Mouse (Mus musculus): ENCODE results near the gene Armc12. TPM values are rescaled to one million over a fixed set of nuclear protein-coding genes. Genes with fewer than 3 reads are reported as not detected.
"Not testable (repeated sequence)": the region's sequence is repeated elsewhere in the genome, so short reads cannot be mapped to it uniquely, and the experiment has no call there.

The Armc12 gene
- polyA plus RNA-seq, 1 experiment from 2014 or later = not detected

DNA sequence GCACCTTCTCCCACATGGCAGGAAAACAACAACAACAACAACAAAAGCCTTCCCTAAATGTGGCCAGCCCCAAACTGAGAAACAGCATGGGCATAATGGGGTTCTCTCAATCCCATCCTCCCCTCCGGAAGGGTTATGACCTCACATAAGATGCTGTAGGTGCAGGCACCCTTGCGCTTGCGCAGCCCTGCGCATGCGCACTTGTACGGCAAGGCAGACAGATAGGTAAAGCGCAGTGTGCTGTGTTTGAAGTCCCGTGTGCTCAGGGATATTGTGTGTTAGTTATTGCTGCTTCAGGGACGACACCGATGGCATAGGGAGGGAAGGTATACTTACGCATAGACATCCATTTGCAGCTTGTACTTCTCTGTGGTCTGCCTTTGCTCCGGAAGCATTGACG lies 2.7 kb downstream of the Armc12 start:
- no peak for ATAC-seq (ENCODE audit: insufficient number of reproducible peaks, insufficient read depth, low FRiP score, low TSS enrichment, low read depth)
- 92% methylated on average over 13 of the region's 13 CpGs for WGBS

DNA sequence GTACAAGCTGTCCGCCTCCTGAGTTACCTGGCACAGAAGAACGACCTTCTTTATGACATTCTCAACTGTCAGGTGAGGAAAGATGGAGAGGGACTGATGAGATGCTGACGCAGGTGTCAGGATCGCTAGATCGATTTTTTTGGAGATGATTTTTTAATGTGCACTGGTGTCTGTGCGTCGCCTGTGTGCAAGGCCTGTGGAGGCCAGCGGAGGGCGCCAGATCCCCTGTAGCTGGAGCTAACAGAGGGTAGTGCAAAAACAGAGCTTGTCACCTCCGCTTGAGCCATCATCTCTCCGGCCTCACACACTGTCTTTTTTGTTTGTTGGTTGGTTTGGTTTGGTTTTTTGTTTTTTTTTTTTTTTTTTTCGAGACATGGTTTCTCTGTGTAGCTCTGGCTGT lies 7.3 kb downstream of the Armc12 start:
- Histone ChIP-seq H3K36me3 (no peaks in the 10 kb centered on the region), H3K9ac (replicated peaks) (no peak overlapping the region), H3K4me3 (replicated peaks) (no peak overlapping the region), H3K27me3 (peaks cover 13% of the 10 kb centered on the region; the same call in 1 of the 2 replicates), H3K27ac (no peak overlapping the region), H3K9me3 (peaks cover 38% of the 10 kb centered on the region), H3K4me2 (no peak overlapping the region), H3K4me1 (replicated peaks) (no peaks in the 10 kb centered on the region)
- ATAC-seq (ENCODE audit: insufficient number of reproducible peaks, insufficient read depth, low FRiP score, low TSS enrichment, low read depth) = no peak
- 52% methylated on average over 12 of the region's 12 CpGs for WGBS

More for the DNA sequence above, 2.7 kb downstream of the Armc12 start:
- no peak overlapping the region for H3K9ac ChIP-seq (replicated peaks)
- peaks cover 7% of the 10 kb centered on the region; the same call in 1 of the 2 replicates for H3K4me1 ChIP-seq (replicated peaks)
- H3K27me3 ChIP-seq = peaks cover 15% of the 10 kb centered on the region; the same call in 1 of the 2 replicates
- no peaks in the 10 kb centered on the region for H3K36me3 ChIP-seq
- no peak overlapping the region for H3K4me2 ChIP-seq
- no peak overlapping the region for H3K27ac ChIP-seq
- peaks cover 7% of the 10 kb centered on the region for H3K9me3 ChIP-seq
- H3K4me3 ChIP-seq (replicated peaks) = no peak overlapping the region

DNA sequence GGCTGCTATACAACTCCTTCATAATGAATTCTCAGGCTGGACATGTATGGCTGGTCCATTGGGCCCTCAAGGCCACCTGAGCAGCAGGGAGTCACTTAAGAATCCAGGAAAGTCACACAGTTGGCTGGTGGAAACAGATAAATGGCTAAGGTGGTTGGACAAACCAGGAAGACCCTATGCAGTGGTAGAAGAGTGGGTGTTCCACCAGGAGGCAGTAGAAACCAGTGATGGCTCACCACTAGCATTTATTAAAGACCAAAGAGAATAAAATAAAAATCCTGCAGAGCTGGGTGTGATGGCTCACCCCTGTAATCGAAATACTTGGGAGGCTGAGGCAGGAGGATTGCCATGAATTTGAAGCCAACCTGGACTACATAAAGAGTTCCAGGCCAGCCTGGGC lies 16.3 kb downstream of the Armc12 start:
- H3K9me3 ChIP-seq = peaks cover under 1% of the 10 kb centered on the region
- H3K27ac ChIP-seq = no peak overlapping the region
- no peak overlapping the region for H3K4me3 ChIP-seq (replicated peaks)
- no peaks in the 10 kb centered on the region for H3K4me1 ChIP-seq (replicated peaks)
- H3K9ac ChIP-seq (replicated peaks) = no peak overlapping the region
- no peak overlapping the region for H3K4me2 ChIP-seq
- whole genome bisulfite sequencing = 92% methylated on average over 1 of the region's 1 CpGs
- 0 out of 2 replicates have a peak, but pooled peaks cover 4% of the 10 kb centered on the region for H3K27me3 ChIP-seq
- no peak for ATAC-seq (ENCODE audit: insufficient number of reproducible peaks, insufficient read depth, low FRiP score, low TSS enrichment, low read depth)
- H3K36me3 ChIP-seq = no peaks in the 10 kb centered on the region

DNA sequence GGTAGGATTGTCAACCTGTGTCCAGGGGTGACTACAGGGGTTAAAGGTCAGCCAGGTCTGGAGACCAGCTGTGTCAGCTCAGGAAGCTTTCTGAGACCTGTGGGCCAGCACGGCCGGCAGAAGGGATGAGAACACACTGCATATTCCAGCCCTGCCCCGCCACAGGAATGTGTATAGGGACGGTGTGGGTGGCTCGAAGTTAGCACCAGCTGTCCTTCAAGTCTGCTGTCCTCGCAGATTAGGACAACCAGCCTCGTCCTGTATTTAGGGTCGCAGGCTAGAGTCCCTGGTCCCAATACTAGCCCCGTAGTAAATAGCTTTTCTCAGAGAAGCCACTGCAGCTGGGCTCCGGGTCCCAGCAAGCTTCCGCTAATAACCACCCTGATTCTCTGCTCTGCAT lies 17.9 kb downstream of the Armc12 start:
- Histone ChIP-seq H3K9me3 (no peaks in the 10 kb centered on the region), H3K27me3 (0 out of 2 replicates have a peak, but pooled peaks cover 4% of the 10 kb centered on the region), H3K9ac (replicated peaks) (no peak overlapping the region), H3K4me1 (replicated peaks) (peaks cover 11% of the 10 kb centered on the region), H3K4me3 (replicated peaks) (no peak overlapping the region), H3K36me3 (no peaks in the 10 kb centered on the region), H3K4me2 (no peak overlapping the region), H3K27ac (no peak overlapping the region)
- no peak for ATAC-seq (ENCODE audit: insufficient number of reproducible peaks, insufficient read depth, low FRiP score, low TSS enrichment, low read depth)
- WGBS = 70% methylated on average over 11 of the region's 11 CpGs

DNA sequence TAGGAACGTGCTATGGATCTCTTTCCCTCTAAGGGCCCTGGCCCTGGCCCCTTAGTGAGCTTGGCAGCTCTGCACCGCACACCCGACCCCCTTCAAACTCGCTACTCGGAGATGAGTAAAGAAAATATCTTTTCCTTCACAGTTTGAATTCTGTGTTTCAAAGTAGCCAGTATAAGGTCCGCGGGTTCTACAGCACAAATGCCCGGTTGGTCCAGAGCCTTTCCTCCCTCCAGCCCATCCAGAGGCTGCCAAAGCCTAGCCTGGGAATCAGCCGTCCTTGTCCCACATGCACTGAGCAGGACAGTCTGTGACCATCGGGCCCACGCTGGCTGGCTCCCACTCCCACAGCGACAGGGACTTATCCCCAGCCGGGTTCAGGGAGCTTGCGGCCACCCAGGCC lies 18.5 kb downstream of the Armc12 start, which contains the start of gene Clpsl2:
Clpsl2 (plus strand) TSS at position 301 of the 400 bp plus-strand sequence.
- no peaks in the 10 kb centered on the region for H3K9me3 ChIP-seq
- peaks cover 15% of the 10 kb centered on the region for H3K4me1 ChIP-seq (replicated peaks)
- H3K4me2 ChIP-seq = no peak within 1 kb of the TSS
- H3K36me3 ChIP-seq = no peaks in the 10 kb centered on the region
- no peak within 1 kb of the TSS for H3K27ac ChIP-seq
- WGBS = 77% methylated on average over 14 of the region's 14 CpGs
- no peak for ATAC-seq (ENCODE audit: insufficient number of reproducible peaks, insufficient read depth, low FRiP score, low TSS enrichment, low read depth)
- no peak within 1 kb of the TSS for H3K4me3 ChIP-seq (replicated peaks)
- H3K9ac ChIP-seq (replicated peaks) = no peak within 1 kb of the TSS
- H3K27me3 ChIP-seq = 0 out of 2 replicates have a peak, but pooled peaks cover 4% of the 10 kb centered on the region

DNA sequence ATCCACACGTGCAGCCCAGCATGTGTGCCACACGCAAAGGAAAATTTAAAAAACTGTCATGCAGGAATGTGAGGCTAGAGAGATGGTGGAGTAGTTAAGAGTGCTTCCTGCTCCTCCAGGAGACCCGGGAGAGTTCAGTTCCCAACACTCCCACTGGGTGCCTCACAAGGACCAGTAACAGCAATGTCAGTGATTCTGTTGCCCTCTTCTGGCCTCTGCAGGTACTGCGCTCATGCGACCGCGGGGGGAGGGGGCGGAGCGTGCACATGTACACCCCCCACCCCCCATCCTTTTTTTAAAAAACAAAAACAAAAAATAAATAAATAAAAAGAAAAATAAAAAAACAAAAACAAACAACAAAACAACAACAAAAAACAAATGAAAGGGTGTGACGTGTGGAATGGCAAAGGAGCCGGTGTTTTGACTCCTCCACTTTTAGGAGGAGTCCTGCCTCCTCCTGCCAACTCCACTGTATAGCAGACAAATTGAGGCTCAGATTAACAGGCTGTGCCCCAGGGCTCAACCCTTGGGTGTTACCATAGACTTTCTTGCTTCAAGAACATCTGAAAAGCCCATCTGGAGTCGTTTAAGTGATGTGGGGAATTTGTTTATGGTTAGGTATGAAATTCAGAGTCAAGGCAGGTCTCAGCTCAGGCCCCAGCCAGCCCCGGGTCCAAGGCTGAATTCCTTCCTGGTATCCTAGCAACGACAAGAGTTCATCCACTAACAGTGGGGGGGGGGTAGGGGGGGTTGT lies 22.6 kb downstream of the Armc12 start:
- 2% methylated on average over 14 of the region's 14 CpGs for WGBS
- Histone ChIP-seq H3K27me3 (0 out of 2 replicates have a peak, but pooled peaks cover 4% of the 10 kb centered on the region), H3K4me3 (replicated peaks) (no peak overlapping the region), H3K36me3 (no peaks in the 10 kb centered on the region), H3K9ac (replicated peaks) (no peak overlapping the region), H3K9me3 (no peaks in the 10 kb centered on the region), H3K27ac (peak overlapping the region; percentile 19; the same call in 1 of the 2 replicates), H3K4me2 (peak overlapping the region; percentile 15; the same call in 1 of the 2 replicates), H3K4me1 (replicated peaks) (peaks cover 34% of the 10 kb centered on the region)
- ATAC-seq (ENCODE audit: insufficient number of reproducible peaks, insufficient read depth, low FRiP score, low TSS enrichment, low read depth) = peak; percentile 66; the same call in 1 of the 2 replicates

DNA sequence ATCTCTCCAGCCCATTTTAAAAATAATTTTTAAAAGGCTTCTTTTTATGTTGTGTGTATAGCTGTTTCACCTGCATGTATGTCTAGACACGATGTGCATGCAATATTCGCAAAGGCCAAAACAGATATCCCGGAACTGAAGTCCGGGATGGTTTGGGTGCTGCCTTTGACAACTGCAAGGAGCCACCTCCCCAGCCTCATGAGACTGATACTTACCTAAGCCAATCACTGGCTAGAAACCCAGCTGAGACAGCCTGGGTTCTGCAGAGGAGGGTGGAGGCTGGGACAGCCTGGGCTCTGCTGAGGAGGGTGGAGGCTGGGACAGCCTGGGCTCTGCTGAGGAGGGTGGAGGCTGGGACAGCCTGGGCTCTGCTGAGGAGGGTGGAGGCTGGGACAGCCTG lies 23.4 kb downstream of the Armc12 start:
- H3K9ac ChIP-seq (replicated peaks); H3K4me2 ChIP-seq; ATAC-seq (ENCODE audit: insufficient number of reproducible peaks, insufficient read depth, low FRiP score, low TSS enrichment, low read depth); H3K4me3 ChIP-seq (replicated peaks); H3K36me3 ChIP-seq; H3K27me3 ChIP-seq; H3K27ac ChIP-seq; H3K9me3 ChIP-seq: not testable (repeated sequence)
- WGBS = 90% methylated on average over 4 of the region's 4 CpGs
- peaks cover 34% of the 10 kb centered on the region for H3K4me1 ChIP-seq (replicated peaks)

DNA sequence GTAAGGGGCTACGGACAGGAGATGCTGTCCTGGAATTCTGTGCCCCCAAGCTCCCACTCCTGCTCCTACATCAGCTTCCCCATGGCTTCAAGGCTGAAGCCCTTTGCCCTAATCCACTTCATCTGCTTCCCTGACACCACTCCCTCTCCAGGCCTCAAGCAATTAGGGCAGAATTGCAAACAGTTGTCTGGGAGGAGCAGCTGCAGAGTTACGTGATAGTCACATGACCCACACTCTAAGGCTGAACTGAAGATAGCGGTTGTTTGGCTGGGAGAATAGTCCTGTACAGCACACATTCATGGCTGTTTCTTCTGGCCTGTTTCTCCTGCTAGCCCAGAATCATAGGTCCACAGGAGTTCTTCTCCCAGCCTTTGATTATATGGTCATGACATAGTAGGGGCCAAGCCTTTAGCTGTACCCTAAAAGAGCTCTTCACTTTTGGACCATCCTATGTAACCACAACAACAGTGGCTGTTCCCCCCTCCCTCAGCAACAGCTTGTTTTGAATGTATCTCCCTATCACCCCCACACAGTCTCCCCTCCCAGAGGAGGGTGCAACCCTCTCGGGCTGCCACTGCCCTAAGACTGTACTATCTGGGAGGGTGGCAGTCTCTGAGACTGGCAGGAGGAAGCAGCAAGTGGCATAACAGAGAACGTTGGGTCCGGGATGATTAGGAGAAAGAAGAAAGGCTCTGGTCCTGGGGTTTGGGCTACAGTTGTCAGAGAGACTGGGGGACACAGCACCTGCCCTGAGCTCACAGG lies 26.2 kb downstream of the Armc12 start:
- Histone ChIP-seq H3K27ac (no peak overlapping the region; the same call in 1 of the 2 replicates), H3K27me3 (no peaks in the 10 kb centered on the region)
- ATAC-seq (ENCODE audit: insufficient number of reproducible peaks, insufficient read depth, low FRiP score, low TSS enrichment, low read depth) = no peak

DNA sequence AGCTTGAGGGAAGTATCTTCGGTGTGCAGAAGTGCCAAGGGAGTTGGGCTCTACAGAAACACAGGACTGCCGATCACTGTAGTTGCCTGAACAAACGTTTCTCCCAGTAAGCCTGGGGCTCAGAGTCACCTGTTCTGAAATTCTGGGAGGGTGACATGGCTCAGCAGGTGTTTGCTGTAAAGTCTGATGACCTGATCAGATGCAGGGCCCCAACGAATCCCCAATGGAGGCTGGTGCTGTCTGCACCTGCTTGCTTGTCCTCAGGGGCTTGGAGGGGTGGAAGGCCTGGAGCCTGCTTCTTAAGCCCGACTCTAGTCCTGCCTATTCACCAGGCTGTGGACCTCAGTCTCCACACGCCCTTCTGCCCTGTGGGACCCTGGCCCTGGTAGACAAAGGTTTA lies 27.2 kb downstream of the Armc12 start:
- Histone ChIP-seq H3K9me3 (no peaks in the 10 kb centered on the region), H3K4me3 (replicated peaks) (no peak overlapping the region), H3K4me1 (replicated peaks) (peaks cover 43% of the 10 kb centered on the region), H3K27me3 (no peaks in the 10 kb centered on the region), H3K36me3 (no peaks in the 10 kb centered on the region), H3K4me2 (no peak overlapping the region), H3K27ac (no peak overlapping the region; the same call in 1 of the 2 replicates), H3K9ac (replicated peaks) (no peak overlapping the region)
- ATAC-seq (ENCODE audit: insufficient number of reproducible peaks, insufficient read depth, low FRiP score, low TSS enrichment, low read depth) = no peak
- 61% methylated on average over 6 of the region's 6 CpGs for WGBS

More for the DNA sequence above, 26.2 kb downstream of the Armc12 start:
- no peaks in the 10 kb centered on the region for H3K36me3 ChIP-seq
- H3K9me3 ChIP-seq = no peaks in the 10 kb centered on the region
- H3K4me2 ChIP-seq = no peak overlapping the region
- 43% methylated on average over 6 of the region's 6 CpGs for WGBS
- no peak overlapping the region for H3K9ac ChIP-seq (replicated peaks)
- H3K4me3 ChIP-seq (replicated peaks) = no peak overlapping the region
- peaks cover 43% of the 10 kb centered on the region for H3K4me1 ChIP-seq (replicated peaks)

DNA sequence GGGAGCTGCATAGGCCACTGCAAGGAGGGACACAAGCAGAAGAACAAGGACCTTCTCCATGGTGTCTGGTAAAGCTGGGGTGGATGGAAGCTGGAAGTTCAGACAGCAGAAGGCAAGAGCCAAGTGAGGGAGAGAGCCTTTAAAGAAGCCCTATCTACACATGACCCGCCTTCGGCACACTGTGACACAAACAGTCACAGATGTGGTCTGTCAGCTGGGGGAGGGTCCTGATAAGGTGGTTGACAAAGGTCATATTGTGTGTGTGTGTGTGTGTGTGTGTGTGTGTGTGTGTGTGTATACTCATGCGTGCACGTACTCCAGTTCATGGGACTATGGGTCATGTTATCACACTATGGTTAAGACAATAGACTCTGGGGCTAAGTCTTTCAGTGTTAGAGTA lies 30.0 kb downstream of the Armc12 start, which contains the start of gene Clps:
Clps (minus strand) TSS at position 169 of the 400 bp plus-strand sequence.
- H3K4me1 ChIP-seq (replicated peaks) = peaks cover 33% of the 10 kb centered on the region
- H3K9me3 ChIP-seq = no peaks in the 10 kb centered on the region
- no peaks in the 10 kb centered on the region for H3K36me3 ChIP-seq
- H3K4me2 ChIP-seq = no peak within 1 kb of the TSS
- no peak within 1 kb of the TSS for H3K9ac ChIP-seq (replicated peaks)
- H3K27me3 ChIP-seq = no peaks in the 10 kb centered on the region
- H3K27ac ChIP-seq = no peak within 1 kb of the TSS
- no peak for ATAC-seq (ENCODE audit: insufficient number of reproducible peaks, insufficient read depth, low FRiP score, low TSS enrichment, low read depth)
- 93% methylated on average over 4 of the region's 4 CpGs for WGBS
- no peak within 1 kb of the TSS for H3K4me3 ChIP-seq (replicated peaks)

DNA sequence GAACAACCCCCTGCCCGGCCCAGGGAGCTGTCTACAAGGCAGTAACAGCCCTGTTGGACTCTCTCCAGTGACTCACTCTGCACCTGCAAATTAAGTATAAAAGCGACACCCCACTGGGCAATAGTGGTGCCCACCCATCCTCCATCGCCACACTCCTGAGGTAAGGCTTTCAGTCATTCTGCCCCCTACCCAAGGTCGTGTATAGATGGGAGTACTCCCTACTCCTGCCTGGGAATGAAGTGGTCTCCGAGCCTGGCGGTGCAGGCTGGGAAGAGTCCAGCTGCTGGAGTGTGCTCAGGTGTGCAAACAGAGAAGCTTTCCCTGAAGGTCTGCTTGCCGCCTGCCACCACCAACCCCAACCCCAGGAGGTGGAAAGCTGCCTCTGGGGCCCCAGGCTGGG lies 31.0 kb downstream of the Armc12 start:
- no peak overlapping the region for H3K9ac ChIP-seq (replicated peaks)
- no peaks in the 10 kb centered on the region for H3K36me3 ChIP-seq
- H3K4me2 ChIP-seq = no peak overlapping the region
- H3K4me1 ChIP-seq (replicated peaks) = peaks cover 29% of the 10 kb centered on the region
- no peak overlapping the region for H3K4me3 ChIP-seq (replicated peaks)
- no peak for ATAC-seq (ENCODE audit: insufficient number of reproducible peaks, insufficient read depth, low FRiP score, low TSS enrichment, low read depth)
- no peak overlapping the region for H3K27ac ChIP-seq
- H3K27me3 ChIP-seq = no peaks in the 10 kb centered on the region
- 58% methylated on average over 7 of the region's 7 CpGs for WGBS
- H3K9me3 ChIP-seq = no peaks in the 10 kb centered on the region

Data from limb, embryonic 12.5 days (tissue).